12 mouse cellular contexts compared by ENCODE assay signal in genomic region chr10:12823437-12824219, GRCm38 (mm10). TPM values are rescaled to one million over a fixed set of nuclear protein-coding genes. Genes with fewer than 3 reads are reported as not detected.
A peak's percentile ranks its signal among the peaks of the same experiment; 100 is the strongest.
DNase-seq lines count a peak whose midpoint lies in the region; ATAC-seq lines count a peak whose summit lies in the region.
"Had no signal": no experiment of that assay in that cellular context is flagged by ENCODE, and none has a peak within 500 bp of the region (broad histone marks: within the 10 kb centered on the region; RNA-seq: fewer than 3 reads in every experiment).

No protein-coding gene starts in this region.

- H3K36me3 ChIP-seq in embryonic facial prominence, embryonic 13.5 days, result no peaks in the 10 kb centered on the region
- no peaks in the 10 kb centered on the region; the same call in 1 of the 2 replicates for H3K36me3 ChIP-seq in embryonic facial prominence, embryonic 10.5 days (replicated peaks)
- H3K36me3 ChIP-seq in neural tube, embryonic 15.5 days, result no peaks in the 10 kb centered on the region
- H3K36me3 ChIP-seq in forebrain, embryonic 14.5 days (ENCODE audit: control insufficient read depth, insufficient read depth, low read length), result no peaks in the 10 kb centered on the region
- no peaks in the 10 kb centered on the region for H3K36me3 ChIP-seq in hindbrain, embryonic 16.5 days (ENCODE audit: control insufficient read depth, insufficient read depth, low read length)
- H3K36me3 ChIP-seq: forebrain, embryonic 12.5 days; liver, embryonic 15.5 days; neural tube, embryonic 12.5 days had no signal

- DNase-seq in embryonic facial prominence, embryonic 10.5 days (ENCODE audit: low spot score), result no peak
- DNase-seq in A20 (ENCODE audit: low read depth, low spot score), result peak; percentile 71
- peak; percentile 79 for DNase-seq in induced T-regulatory cell, adult 2 months (ENCODE audit: low read depth)
- DNase-seq in forebrain, embryonic 14.5 days (ENCODE audit: low spot score), result no peak
- DNase-seq: heart, postnatal 36 days had no signal

- peaks cover 43% of the 10 kb centered on the region for H3K4me1 ChIP-seq in embryonic facial prominence, embryonic 13.5 days
- H3K4me1 ChIP-seq in embryonic facial prominence, embryonic 10.5 days, result peaks cover 26% of the 10 kb centered on the region
- H3K4me1 ChIP-seq in neural tube, embryonic 15.5 days, result no peaks in the 10 kb centered on the region; the same call in 1 of the 2 replicates
- no peaks in the 10 kb centered on the region for H3K4me1 ChIP-seq in forebrain, embryonic 14.5 days (ENCODE audit: control insufficient read depth, insufficient read depth, low read length)
- H3K4me1 ChIP-seq in hindbrain, embryonic 16.5 days (ENCODE audit: control insufficient read depth, insufficient read depth, low read depth, low read length), result peaks cover 3% of the 10 kb centered on the region; the same call in 1 of the 2 replicates
- H3K4me1 ChIP-seq: forebrain, embryonic 12.5 days; neural tube, embryonic 12.5 days had no signal

- H3K27me3 ChIP-seq in embryonic facial prominence, embryonic 13.5 days, result no peaks in the 10 kb centered on the region
- no peaks in the 10 kb centered on the region for H3K27me3 ChIP-seq in embryonic facial prominence, embryonic 10.5 days (replicated peaks; ENCODE audit: low read depth, poor library complexity, severe bottlenecking)
- H3K27me3 ChIP-seq in neural tube, embryonic 15.5 days (replicated peaks), result no peaks in the 10 kb centered on the region
- H3K27me3 ChIP-seq in forebrain, embryonic 14.5 days (replicated peaks; ENCODE audit: control insufficient read depth, insufficient read depth, low read length), result no peaks in the 10 kb centered on the region
- H3K27me3 ChIP-seq in hindbrain, embryonic 16.5 days (replicated peaks; ENCODE audit: control insufficient read depth, insufficient read depth, low read length), result no peaks in the 10 kb centered on the region
- H3K27me3 ChIP-seq: forebrain, embryonic 12.5 days; liver, embryonic 15.5 days; neural tube, embryonic 12.5 days had no signal

- peak overlapping the region; percentile 49 for H3K27ac ChIP-seq in embryonic facial prominence, embryonic 13.5 days
- no peak overlapping the region for H3K27ac ChIP-seq in embryonic facial prominence, embryonic 10.5 days (replicated peaks)
- H3K27ac ChIP-seq in neural tube, embryonic 15.5 days (replicated peaks), result no peak overlapping the region
- H3K27ac ChIP-seq in forebrain, embryonic 14.5 days (ENCODE audit: low read depth, low read length), result no peak overlapping the region
- H3K27ac ChIP-seq in hindbrain, embryonic 16.5 days (ENCODE audit: low read depth, low read length), result no peak overlapping the region
- H3K27ac ChIP-seq: forebrain, embryonic 12.5 days; liver, embryonic 15.5 days; neural tube, embryonic 12.5 days had no signal

- no peak overlapping the region for H3K4me3 ChIP-seq in embryonic facial prominence, embryonic 13.5 days
- H3K4me3 ChIP-seq in embryonic facial prominence, embryonic 10.5 days, result no peak overlapping the region
- H3K4me3 ChIP-seq in neural tube, embryonic 15.5 days (replicated peaks), result no peak overlapping the region
- no peak overlapping the region for H3K4me3 ChIP-seq in forebrain, embryonic 14.5 days (ENCODE audit: low read depth, low read length)
- no peak overlapping the region for H3K4me3 ChIP-seq in hindbrain, embryonic 16.5 days (ENCODE audit: low read length)
- H3K4me3 ChIP-seq: forebrain, embryonic 12.5 days; liver, embryonic 15.5 days; neural tube, embryonic 12.5 days had no signal

- no peak overlapping the region for H3K4me2 ChIP-seq in embryonic facial prominence, embryonic 13.5 days
- H3K4me2 ChIP-seq in neural tube, embryonic 15.5 days, result no peak overlapping the region
- H3K4me2 ChIP-seq in forebrain, embryonic 14.5 days (ENCODE audit: low read length), result no peak overlapping the region
- H3K4me2 ChIP-seq in hindbrain, embryonic 16.5 days (ENCODE audit: low read length), result no peak overlapping the region
- H3K4me2 ChIP-seq: forebrain, embryonic 12.5 days; liver, embryonic 15.5 days; neural tube, embryonic 12.5 days had no signal

- no peaks in the 10 kb centered on the region for H3K9me3 ChIP-seq in embryonic facial prominence, embryonic 13.5 days
- H3K9me3 ChIP-seq in embryonic facial prominence, embryonic 10.5 days, result no peaks in the 10 kb centered on the region
- H3K9me3 ChIP-seq in neural tube, embryonic 15.5 days (replicated peaks), result no peaks in the 10 kb centered on the region
- H3K9me3 ChIP-seq in forebrain, embryonic 14.5 days (replicated peaks; ENCODE audit: control insufficient read depth, low read length), result no peaks in the 10 kb centered on the region
- no peaks in the 10 kb centered on the region for H3K9me3 ChIP-seq in hindbrain, embryonic 16.5 days (ENCODE audit: control insufficient read depth, low read length)
- H3K9me3 ChIP-seq: forebrain, embryonic 12.5 days; liver, embryonic 15.5 days; neural tube, embryonic 12.5 days had no signal

- H3K9ac ChIP-seq in embryonic facial prominence, embryonic 13.5 days, result no peak overlapping the region
- H3K9ac ChIP-seq in neural tube, embryonic 15.5 days (replicated peaks), result no peak overlapping the region
- no peak overlapping the region for H3K9ac ChIP-seq in forebrain, embryonic 14.5 days (ENCODE audit: low read length)
- no peak overlapping the region for H3K9ac ChIP-seq in hindbrain, embryonic 16.5 days (ENCODE audit: low read depth, low read length)
- H3K9ac ChIP-seq: forebrain, embryonic 12.5 days; liver, embryonic 15.5 days; neural tube, embryonic 12.5 days had no signal

- WGBS in embryonic facial prominence, embryonic 13.5 days, result 70% methylated on average over 15 of the region's 15 CpGs
- WGBS in embryonic facial prominence, embryonic 10.5 days, result 83% methylated on average over 15 of the region's 15 CpGs
- WGBS in neural tube, embryonic 15.5 days, result 85% methylated on average over 15 of the region's 15 CpGs
- WGBS in forebrain, embryonic 14.5 days, result 91% methylated on average over 15 of the region's 15 CpGs
- 85% methylated on average over 15 of the region's 15 CpGs for WGBS in hindbrain, embryonic 16.5 days

- ATAC-seq in embryonic facial prominence, embryonic 13.5 days (ENCODE audit: insufficient number of reproducible peaks, insufficient read depth, low FRiP score, low TSS enrichment, low read depth), result no peak
- ATAC-seq in megakaryocyte, adult 5-6 weeks (ENCODE audit: poor library complexity, severe bottlenecking), result peak; percentile 58
- no peak for ATAC-seq in neural tube, embryonic 15.5 days (ENCODE audit: low FRiP score)
- no peak for ATAC-seq in forebrain, embryonic 14.5 days
- no peak for ATAC-seq in hindbrain, embryonic 16.5 days

RNA-seq across cellular contexts. Expression of gene Utrn, which starts 45.5 kb away (rescaled TPM):
- 101 and 102 TPM in 2 replicates for polyA plus RNA-seq in embryonic facial prominence, embryonic 13.5 days (2015; fragmentation: Nextera tagmentation; extraction: Ambion mirVana)
- 58.8 and 63.8 TPM in 2 replicates for polyA plus RNA-seq in embryonic facial prominence, embryonic 10.5 days (2016; fragmentation: Nextera tagmentation; extraction: Ambion mirVana)
- total RNA-seq in megakaryocyte, adult 5-6 weeks (2015), result 50.0 and 52.5 TPM in 2 replicates
- 36.1 and 42.4 TPM in 2 replicates for total RNA-seq in megakaryocyte, adult 5-6 weeks (2017)
- polyA plus RNA-seq in neural tube, embryonic 15.5 days (2015; fragmentation: Nextera tagmentation; extraction: Ambion mirVana), result 27.5 and 36.5 TPM in 2 replicates
- polyA plus RNA-seq in forebrain, embryonic 14.5 days (2014; fragmentation: Nextera tagmentation; extraction: Ambion mirVana), result 7.2 and 15.8 TPM in 2 replicates
- 25.4 and 25.7 TPM in 2 replicates for polyA plus RNA-seq in hindbrain, embryonic 16.5 days (2015; fragmentation: Nextera tagmentation; extraction: Ambion mirVana)

Comparison
In these comparisons a context has a peak if more than half of its experiments do, and no peak if none do; other contexts are left out.
1. DNase-seq: peak in A20 (single experiment) and induced T-regulatory cell, adult 2 months (single experiment); none in embryonic facial prominence, embryonic 10.5 days (single experiment) and forebrain, embryonic 14.5 days (single experiment).